Mouse (Mus musculus) left cerebral cortex, postnatal 14 days (tissue): ENCODE measurements around the gene Foxp1. TPM values are rescaled to one million over a fixed set of nuclear protein-coding genes. Genes with fewer than 3 reads are reported as not detected.

Source experiments
- DNase-seq, 2 experiments: peaks; one replicate each; pipeline ENCODE4 v3.0.0; 2021 to 2022; ENCODE audit warnings: low spot score in 2 of 2, mixed read lengths in 1 of 2
- intact Hi-C: fragments of 180-260 bp; cut with DNase I; formaldehyde crosslinking; loops from one replicate; pipeline ENCODE4 v1.15.1; 2025
- total RNA-seq, 2 experiments: library from RNA; stranded (reverse); gene quantifications; 2 replicates each; pipeline ENCODE4 v1.2.3; 2021

Foxp1 gene
- total RNA-seq, 2 experiments from 2014 or later = 137 to 149 TPM

DNA sequence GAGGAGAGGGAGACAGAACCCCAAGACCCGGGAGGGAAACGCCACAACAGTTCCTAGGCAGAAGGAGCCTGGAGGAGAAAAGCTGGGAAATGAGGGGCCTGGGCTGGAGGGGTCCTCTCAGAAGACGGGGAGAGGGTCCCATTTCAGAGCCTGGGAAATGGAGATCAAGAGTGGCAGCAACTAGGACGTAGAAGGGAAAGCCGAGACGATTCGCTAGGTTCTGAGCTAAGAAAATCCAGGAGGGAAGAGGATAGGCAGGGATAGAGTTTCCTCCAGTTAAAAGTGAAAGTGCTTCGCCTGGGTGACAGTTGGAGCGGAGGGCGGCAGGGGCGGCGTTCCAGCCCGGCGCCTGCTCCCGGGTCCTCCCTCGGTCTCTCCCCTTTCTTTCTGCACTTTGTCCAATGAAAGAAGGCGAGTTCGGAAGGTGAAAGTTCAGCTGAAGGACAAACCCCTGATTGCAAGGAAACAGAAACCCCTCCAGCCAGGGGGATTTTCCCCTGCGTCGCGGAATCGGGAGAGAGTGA, 650 bp upstream of the Foxp1 start:
- DNase-seq = peak; percentile 59 to 71
- intact Hi-C loops = loop anchor here (5.0 to 10.0 kb wide), 4 partner anchors 79 to 998 kb away; no protein-coding TSS in a partner anchor

DNA sequence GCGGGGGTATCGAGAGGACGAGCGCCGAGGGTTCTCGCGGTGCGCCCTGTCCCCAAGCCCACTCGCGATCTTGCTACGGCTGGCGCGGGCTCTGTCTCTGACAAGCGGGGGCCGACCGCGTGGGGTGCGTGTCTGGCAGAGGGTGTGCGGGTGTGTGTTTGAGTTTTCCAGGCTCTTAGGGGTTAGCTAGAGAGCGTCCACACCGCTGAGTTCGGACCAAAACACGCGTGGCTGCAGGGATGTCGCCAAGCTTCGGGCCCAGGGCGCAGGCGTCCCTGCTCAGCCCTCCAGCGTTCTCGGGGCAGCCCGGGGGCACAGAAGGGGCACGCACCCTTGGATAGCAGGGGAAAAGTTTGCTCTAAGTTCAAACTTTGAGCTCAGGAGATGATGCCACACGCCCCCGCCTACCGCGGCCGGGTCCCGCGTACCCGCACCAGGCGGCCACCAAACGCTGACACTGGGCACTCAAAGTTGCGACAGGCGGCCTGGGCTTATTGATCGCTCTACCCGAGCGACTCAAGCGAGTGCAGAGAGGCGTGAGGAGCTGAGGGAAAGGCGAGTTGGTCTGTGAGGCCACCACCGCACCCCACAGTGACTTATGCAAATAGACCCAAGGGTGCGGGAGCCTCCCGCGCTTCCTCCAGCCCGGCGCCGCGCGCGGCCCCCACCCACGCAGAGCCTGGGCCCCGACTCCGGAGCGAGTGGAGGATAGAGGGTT, 721 bp downstream of the Foxp1 start:
- intact Hi-C loops = loop anchor here (5.0 to 10.0 kb wide), 4 partner anchors 81 to 997 kb away; no protein-coding TSS in a partner anchor
- DNase-seq = peak in 1 of 2 experiments; percentile 37

DNA sequence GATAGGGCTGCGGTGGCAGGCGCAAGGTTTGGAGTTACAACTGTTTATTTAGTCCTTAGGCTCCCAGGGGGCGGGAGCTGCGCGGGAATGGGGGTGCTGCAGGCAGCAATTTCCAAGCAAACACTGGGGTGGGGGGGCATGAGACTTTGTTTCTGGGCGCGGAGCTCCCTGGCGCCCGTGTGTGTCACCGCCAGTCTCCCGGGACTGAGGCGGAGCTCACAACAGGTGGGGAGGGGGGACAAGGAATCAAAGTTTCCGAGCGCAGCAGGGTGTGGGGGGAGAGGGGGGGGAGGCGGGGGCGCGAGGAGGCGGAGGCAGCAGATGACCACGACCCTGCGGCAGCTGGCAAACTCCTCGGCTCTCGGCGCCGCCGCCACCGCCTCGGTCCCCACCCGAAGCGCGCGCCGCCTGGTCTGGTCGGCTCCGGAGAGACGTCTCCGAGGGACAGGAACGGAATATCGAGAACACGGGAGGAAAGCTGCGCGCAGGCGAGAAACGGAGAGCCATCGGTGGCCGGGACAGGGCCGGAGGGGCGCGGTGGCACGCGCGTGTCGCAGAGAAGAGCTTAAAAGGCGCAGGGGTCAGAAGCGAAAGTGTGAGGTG, 1.4 kb downstream of the Foxp1 start:
- intact Hi-C loops = loop anchor here (5.0 to 10.0 kb wide), 4 partner anchors 81 to 996 kb away; no protein-coding TSS in a partner anchor
- DNase-seq = peak; percentile 41 to 54

DNA sequence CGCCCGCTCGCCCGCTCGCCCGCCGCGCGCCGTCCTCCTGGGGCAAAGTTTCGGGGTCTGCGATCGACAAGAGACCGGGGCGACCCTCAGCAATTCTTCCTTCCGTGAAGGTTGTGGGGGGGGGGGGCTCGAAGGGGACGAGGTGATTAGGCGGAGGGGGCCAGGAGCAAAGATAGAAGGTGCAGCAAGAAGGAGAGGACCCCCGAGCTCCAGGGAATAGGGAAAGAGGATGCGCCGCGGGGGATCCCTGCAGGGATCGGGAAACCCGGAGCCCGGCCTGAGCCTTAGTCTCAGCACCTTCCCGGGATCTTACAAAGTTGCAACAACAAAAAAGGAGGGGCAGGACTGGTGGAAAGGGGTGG, 1.9 kb downstream of the Foxp1 start:
- intact Hi-C loops = loop anchor here (5.0 to 10.0 kb wide), 4 partner anchors 82 to 996 kb away; no protein-coding TSS in a partner anchor

DNA sequence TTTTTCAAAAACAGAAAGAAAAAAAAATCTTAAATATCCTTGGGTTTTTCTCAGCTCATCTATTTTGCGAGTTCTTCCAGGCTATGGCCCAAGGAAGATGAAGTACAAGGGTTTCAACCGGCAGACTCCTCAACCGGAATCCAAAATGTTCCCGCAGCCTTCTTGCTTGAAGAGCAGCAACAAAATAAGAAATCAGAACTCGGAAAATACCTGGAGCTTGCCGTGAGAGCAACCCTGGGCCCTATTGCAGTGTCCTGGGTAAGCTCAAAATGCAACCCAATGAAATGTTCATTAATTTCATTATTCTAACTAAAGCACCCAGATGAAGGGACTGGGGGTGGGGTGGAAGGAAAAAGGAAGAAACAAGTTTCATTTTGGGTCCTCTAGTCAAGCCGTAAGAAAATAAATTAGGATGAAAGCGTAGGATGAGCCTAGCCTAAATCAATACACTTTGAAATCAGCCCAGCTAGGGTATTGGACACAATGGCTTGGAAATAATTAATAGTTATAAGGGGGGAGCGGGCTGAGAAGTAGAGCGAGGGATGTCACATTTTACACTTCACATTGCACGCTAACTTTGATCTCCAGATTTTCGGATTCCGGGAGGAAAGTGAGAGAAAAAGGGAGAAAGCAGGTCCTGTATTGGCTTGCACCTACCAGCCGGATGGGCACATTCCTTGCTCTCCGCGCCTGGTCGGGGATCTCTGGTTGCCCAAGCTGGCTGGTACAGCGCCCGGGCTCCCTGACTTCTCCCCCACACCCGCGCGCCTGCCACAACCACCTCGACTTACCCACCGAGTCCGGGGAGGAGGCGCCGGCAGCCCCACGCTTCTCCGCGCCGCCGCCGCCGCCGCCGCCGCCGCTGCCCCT, 2.5 kb downstream of the Foxp1 start:
- peak in 1 of 2 experiments; percentile 24 for DNase-seq

More for the DNA sequence above, 1.9 kb downstream of the Foxp1 start:
- no peak for DNase-seq

DNA sequence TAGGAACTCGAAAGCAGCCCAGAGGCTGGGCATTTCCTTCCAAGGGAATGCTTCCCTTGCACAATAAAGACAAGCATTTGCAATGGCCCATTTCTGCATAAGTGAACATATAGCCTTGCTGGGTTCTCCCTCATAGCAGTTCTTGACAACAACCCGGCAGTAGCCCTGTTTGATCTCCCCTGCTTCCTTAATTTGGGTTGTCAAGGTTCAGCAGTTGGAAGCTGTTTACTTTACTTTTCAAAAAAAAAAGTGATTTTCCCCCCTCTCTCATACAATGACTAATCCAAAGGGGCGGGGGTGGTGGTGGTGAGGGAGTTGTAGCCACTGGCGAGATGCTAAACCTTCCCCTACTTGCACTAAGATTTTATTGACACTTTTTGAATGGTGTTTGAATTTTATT, 3.5 kb downstream of the Foxp1 start:
- DNase-seq = no peak
- intact Hi-C loops = no loop called here

More for the DNA sequence above, 2.5 kb downstream of the Foxp1 start:
- intact Hi-C loops = loop anchor here (5.0 to 10.0 kb wide), 4 partner anchors 82 to 995 kb away; no protein-coding TSS in a partner anchor

DNA sequence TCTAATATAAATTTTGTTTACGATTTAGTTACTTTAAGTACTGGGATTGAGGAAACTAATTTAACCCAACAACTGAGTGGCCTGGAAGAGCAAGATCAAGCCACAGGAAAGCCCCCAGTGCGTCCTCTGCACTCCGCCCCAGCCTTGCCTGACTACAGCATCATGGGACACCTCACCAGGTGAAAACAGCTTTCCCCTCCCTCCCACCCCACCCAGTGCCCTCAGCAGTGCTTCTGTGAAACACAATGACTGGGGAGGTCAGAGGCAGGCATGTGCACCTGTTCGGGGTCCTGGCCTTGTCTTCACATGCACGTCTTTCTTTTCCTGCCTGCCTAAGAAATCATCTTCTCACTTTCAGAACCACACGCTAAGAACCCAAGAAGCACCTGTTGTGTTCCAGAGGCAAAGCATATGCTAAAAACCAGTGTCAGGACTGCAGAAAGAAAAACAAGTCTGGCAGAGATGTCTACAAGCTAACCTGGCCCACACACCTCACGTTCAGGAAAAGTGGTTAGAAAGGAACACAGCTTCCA, 6.8 kb downstream of the Foxp1 start:
- intact Hi-C loops = no loop called here
- DNase-seq = no peak

DNA sequence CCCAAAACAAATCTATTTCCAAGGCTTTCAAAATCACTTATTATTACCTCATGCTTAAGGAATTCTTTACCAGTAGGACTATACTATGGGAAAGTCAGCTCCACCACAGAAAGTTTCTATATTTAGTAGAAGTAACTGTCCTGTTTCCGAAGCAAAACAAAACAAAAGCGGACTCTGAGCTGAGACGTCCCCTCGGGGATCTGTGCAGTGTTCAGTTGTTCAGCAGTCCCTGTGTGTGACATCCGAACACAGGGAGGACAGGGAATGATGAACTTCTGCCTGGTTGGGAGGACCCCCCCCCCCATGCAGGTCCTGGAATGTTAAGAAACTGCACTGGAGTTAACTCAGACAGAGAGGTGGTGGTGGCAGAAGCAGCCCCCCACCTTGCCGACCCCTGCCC, 10.7 kb downstream of the Foxp1 start:
- no peak for DNase-seq
- intact Hi-C loops = no loop called here

DNA sequence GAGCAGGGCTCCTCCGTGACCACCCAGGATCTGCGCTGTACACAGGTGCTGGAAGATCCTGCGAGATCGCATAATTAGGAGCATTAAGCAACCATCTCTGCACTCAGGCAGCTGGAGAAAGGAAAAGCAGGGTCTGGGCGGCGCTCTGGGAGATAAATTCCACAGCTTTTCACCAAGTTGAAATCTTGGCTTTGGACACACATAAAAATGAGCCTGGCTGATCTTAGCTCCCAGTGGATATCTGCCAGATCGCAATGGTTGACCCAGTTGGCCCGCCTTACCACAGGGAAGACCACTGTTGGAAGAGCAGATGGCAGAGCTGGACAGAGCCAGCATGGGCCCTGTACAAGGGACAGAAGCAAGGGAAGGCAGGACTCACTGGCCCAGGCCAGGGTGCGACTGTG, 13.3 kb downstream of the Foxp1 start:
- no peak for DNase-seq
- intact Hi-C loops = no loop called here

DNA sequence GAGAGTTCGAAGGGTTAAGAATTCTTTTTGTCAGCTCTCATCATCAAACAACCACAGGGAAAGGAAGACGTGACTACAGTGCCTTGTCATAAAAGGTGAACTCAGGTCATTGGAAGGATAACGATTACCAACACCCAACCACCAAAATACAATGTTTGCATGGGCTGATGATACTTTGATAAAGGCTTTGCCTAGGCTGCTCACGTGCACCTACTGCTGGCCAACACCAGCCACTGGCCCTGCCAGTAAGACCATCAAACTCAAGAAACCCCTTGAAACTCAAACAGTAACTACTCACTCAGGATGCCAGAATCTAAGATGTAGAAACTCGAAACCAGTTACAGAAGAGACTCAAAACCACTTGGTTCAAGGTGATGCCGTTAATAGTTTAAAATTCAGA, 15.7 kb downstream of the Foxp1 start:
- no peak for DNase-seq
- intact Hi-C loops = no loop called here

DNA sequence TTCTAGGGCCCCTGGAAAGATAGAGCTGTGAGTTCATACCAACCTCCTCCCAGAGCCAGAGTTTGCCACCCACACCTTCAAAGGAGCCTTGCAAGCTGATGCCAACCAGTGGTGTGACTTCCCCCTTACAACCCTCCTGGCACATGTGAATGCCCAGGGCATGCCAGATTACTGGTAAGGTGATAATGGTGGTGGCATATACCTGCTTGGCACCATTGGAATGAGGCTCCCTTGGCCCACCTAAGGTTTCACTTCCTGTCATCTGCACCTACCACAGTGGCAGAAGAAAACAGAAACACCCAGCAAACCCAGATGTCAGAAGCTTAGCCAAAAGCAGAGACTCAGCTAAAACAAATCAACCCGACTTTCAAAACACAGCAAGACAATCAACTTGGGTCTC, 18.8 kb downstream of the Foxp1 start:
- DNase-seq = no peak
- intact Hi-C loops = no loop called here

DNA sequence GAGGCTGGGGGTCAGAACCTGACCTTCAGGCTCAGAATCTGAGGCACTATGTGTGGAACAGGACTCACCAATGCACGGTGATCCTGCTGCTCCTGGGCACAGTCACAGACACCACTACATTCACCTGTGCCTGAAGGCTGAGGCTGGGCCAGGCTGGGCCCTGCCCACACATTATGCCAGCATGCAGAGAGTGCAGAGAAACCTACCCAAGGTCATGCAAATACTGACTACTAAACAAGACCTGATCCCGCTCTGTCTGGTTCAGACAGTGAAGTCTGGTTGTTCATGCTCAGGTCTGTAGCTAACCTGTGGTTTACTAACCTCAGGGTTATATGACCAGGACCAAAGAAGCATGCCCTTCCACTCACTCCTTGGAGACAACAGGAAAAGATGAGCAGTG, 19.8 kb downstream of the Foxp1 start:
- intact Hi-C loops = no loop called here

DNA sequence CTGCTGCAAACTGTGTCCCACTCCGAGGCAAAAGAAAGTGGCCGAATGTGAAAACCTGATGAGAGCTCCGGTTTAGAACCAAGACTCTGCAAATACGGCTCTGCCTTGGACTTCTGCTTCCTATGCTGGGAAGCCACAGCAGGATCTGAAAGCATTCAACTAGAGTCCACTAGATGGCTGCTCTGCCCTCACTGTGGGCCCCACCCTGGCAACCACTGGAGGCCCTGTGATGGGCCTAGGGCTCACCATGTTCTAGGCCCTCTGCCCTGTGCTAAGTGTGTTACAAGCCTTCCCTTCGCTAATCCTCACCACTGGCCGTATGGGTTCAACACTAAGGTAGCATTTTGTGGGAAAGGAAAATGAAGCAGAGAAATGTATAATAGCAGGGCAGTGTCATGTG, 20.2 kb downstream of the Foxp1 start:
- intact Hi-C loops = no loop called here
- DNase-seq = no peak

More for the DNA sequence above, 19.8 kb downstream of the Foxp1 start:
- no peak for DNase-seq

DNA sequence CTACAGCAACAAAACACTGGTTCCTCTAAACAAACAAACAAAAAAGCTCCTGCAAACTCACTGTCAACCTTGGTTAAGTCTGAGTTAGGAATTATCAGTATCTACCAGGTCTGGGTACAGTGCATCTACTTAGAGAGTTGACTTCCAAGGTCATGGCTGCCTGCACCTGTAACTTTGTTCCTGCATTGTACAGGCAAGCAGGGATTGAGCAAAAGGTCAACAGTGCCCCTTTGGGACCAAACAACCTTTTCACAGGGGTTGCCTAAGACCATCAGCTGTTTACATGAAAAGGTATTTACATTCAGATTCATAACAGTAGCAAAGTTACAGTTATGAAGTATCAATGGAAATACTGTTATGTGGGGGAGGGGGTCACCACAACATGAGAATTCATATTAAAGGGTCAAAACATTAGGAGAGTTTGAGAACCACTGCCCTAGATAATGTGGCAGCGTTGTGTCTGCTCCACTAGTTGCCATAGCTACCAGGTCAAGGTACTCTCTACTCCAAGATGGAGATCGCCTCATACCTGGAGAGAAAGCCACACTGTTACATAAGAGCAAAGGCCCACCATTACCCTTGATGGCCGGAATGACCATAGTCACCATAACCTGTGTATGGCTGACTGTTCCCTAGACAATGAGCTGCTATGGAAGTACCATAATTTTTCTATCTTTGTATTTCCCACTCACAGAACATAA, 21.8 kb downstream of the Foxp1 start:
- no peak for DNase-seq
- intact Hi-C loops = no loop called here

DNA sequence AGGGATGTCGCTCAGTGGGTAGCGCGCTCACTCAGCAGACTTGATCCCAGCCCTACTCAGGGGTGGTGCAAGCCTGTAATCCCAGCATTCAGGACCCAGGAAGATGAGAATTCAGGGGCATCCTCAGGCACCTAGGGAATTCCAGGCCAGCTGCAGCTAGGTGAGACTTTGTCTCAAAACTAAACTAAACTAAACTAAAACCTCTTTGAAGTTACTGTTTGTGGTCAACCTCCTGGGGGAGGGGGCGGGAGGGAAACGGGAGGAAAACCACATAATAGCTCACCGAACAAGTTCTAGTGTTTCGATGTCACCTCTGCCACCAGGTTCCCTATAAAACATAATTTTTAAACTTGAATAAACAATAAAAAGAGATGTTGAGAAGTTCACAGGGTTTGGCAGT, 24.4 kb downstream of the Foxp1 start:
- intact Hi-C loops = no loop called here
- DNase-seq = no peak

DNA sequence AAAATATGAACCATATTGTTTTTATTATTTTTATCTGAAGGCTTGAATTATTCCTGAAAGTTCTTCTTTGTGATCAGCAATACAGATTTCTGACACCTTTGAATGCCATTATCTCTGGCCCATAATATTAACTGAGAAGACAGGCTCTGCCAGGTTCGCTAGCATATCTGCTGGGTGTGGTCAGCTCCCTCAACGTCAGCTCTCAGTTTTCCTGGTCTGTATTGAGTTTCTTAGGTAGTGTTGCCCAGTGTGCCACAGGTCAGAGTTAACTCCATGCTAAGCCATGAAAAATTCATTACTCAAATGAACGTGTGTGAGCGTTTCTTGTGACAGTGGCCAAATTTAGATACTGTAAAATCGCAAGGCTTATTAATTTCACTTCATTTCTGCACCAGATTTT, 26.4 kb downstream of the Foxp1 start:
- no peak for DNase-seq
- intact Hi-C loops = no loop called here

DNA sequence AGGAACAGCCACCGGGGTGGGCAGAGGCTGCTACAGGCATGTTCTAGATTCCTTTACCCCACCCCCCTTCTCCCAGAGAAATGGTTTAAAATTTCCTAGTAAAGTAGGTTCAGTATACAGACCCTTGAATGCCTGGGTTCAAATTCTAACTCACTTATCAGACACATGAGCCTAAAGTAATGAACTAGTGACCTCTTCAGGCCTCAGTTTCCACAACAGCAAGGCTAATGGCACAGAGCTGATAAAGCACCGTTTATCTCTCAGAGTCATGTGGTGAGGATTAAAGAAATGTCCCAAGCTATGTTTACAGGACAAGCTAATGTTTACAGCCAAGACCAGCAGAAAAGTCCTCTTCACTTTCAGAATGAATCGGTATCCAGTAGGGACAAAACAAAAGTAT, 29.6 kb downstream of the Foxp1 start:
- intact Hi-C loops = no loop called here
- DNase-seq = no peak

DNA sequence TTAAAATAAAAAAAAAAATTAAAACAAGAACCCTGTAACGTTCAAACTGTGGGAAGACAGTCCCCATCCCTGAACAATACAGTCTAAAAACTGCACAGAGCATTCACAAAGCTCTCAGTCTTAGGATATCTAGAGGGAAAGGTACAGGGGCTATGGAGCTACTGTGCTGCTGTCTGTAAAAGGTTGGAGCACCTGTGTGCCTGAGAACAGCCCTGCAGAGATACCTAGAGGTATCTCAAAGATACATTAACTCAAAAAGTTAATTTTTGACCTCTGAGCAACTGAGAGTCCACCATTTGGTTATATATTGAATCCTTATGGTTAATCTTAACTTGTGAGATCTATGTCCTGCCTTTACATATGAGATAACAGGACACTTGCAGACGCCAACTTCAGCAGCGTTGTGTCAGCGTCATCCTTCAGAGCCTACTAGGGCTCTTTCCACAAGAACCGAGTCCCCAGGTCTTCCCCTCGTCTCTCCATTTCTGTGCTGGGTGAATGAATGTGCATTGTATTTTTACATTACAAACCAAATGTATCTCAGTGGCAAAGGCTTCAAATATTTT, 30.5 kb downstream of the Foxp1 start:
- no peak for DNase-seq
- intact Hi-C loops = no loop called here

DNA sequence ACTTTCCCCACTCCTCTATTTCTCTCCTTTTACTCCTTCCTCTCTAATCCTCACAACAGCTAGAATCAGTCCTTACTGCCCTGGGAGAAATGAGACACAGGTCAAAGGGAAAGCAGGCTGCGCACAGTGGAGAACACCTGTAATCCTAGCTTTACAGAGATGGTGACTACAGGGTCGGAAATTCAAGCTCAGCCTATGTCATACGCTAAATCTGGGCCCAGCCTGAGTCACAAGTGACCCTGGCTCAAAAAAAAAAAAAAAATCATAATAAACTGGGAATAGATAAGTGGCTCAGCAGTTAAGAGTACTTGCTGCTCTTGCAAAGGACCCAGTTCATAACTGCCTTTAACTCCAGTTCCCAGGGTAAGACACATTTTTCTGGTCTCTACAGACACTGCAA, 31.4 kb downstream of the Foxp1 start:
- intact Hi-C loops = no loop called here

More for the DNA sequence above, 31.4 kb downstream of the Foxp1 start:
- no peak for DNase-seq
